Mouse (Mus musculus): Measurements from ENCODE around the gene Phc1.

DNA sequence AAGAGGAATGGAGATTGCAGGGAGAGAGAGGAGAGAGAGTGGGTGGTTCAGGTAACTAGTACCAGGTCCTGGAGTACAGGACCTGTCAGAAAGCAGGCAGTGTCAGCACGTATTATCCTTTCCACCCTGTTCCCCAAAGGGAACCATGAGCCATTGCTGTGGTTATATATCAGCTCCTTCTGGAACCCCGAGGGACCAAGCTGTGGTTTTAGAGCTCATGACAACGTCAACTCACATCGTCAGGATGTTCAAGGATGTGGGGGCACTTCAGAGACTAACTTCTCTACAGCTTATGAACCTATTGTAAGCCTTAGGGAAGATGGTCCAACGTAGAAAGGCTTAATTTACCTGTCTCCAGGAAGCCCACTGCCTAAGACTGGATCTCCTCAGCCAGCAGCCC is 42.9 kb upstream of the Phc1 start:
- TF ChIP-seq EP300 (IDR thresholded peaks at IDR 0.05; ENCODE audit: low read depth) (no peak), CTCF (IDR thresholded peaks at IDR 0.05; ENCODE audit: low read depth) (no peak)

Measured in liver, embryonic 14.5 days (tissue).